Mouse (Mus musculus) neutrophil, adult 59 days (primary cell): Measurements from ENCODE around the gene Lrrc59. TPM values are rescaled to one million over a fixed set of nuclear protein-coding genes. Genes with fewer than 3 reads are reported as not detected.

Source experiments
- total RNA-seq, 2 experiments: library from RNA; stranded (reverse); gene quantifications; 1 replicate in 1 of 2; 2 replicates in 1 of 2; pipeline ENCODE4 v1.2.4; 2023

The Lrrc59 gene
- 10 to 100 TPM; 68.3 to 74.2 TPM for total RNA-seq

DNA sequence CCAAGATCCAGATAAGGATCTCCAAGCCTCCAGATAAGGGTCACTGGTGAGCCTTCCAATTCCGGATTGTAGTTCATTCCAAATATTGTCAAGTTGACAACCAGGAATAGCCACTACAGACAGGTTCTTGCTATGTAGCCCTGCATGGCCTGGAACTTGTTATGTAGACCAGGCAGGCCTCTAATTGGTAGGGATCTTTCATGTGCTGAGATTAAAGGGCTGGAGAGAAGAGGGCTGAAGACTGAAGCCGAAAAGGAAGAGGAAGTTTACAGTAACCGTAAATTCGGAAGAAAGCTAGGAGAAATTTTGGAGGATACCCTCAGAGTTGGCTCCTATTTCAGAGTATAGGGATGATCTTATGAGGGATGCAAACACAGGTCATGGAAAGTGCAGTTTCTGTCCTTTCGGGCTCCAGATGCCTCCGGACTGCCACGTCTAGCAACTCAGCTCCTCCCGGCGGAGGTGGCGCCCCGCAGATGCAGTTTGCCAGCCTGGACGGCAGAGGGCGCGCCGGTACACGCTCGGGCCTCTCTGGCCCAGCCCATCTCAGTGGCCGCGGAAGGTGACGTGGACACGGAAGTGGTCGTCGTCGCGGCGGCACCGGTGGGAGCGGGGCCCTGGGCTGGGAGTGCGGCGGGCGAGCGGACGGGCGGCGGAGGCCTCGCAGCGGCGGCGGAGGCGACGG lies at the start of gene Lrrc59:
TSS of gene Lrrc59 (plus strand) at position 569 of the 685 bp plus-strand sequence.

GRCm38 (mm10) chr11:94601321-94602281 lies 28.0 kb upstream of the Lrrc59 start, which contains the start of gene Acsf2:
Gene Acsf2, minus strand, starts transcription at chr11:94601871.

GRCm38 (mm10) chr11:94653663-94654436 lies 24.3 kb downstream of the Lrrc59 start, which contains the start of the genes Mrpl27 and Eme1:
Gene Mrpl27, plus strand, starts transcription at chr11:94653767.
Gene Eme1, minus strand, starts transcription at chr11:94653964.

DNA sequence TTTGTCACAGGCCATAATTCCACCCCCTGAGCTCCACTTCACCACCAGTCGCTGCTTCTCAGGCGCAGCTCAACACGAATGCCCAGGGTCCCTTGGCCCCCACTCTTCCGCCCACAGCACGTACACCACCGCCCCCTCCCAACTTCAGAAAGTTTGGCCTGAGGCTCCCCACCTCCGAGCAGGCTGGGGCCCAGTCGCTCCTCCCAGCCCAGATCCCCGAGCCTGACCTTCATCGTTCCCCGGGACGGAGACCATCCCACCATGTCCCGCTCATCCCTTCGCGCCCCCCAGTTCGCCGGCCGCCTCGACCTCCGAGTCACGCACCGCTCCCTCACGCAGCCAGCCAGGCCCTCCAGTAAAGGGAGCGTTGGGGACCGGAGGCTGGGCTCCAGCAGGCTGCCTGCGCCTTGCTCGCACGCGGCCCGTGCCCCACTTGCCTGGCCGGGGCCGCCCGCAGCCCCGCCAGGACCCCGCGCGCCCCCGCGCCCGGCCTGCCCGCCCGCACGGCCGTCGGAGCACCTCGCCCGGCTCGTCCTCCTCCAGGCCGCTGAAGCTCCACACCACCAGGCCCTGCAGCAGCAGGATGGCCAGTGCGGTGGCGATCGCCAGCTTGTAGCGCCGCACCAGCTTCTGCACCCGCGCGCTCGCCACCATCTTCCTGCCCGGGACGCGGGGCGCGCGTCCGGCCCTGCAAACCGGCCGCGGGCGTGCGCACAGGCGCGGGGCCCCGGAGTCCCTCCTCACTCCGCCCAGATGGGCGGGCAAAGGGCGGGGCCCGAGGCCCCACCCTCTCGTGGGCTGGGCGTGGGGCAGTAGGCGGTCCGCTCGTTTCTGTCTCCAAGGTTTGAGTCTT lies 47.4 kb downstream of the Lrrc59 start, which contains the start of gene Xylt2:
TSS of gene Xylt2 (minus strand) at position 762 of the 853 bp plus-strand sequence.

Other genes with a start within 250 kb of the Lrrc59 start
- gene Abcc3, start 236.8 kb upstream of the Lrrc59 start, total RNA-seq: 1 to 10 TPM; 2.6 to 4.2 TPM
- gene Cacna1g, start 155.6 kb upstream of the Lrrc59 start, total RNA-seq: 1 to 10 TPM in 1 of 2 experiments, under 1 TPM in 1; 0.37 to 2.5 TPM
- not detected for gene Spata20, start 143.6 kb upstream of the Lrrc59 start, total RNA-seq
- gene Epn3, start 129.8 kb upstream of the Lrrc59 start, total RNA-seq: not detected
- not detected for gene Mycbpap, start 108.0 kb upstream of the Lrrc59 start, total RNA-seq
- gene Rsad1, start 80.5 kb upstream of the Lrrc59 start, total RNA-seq: under 1 TPM; 0.57 to 0.62 TPM
- not detected for gene Chad, start 64.7 kb upstream of the Lrrc59 start, total RNA-seq
- 1 to 10 TPM; 1.4 to 2.4 TPM for gene Acsf2, start 27.9 kb upstream of the Lrrc59 start, total RNA-seq
- 10 to 100 TPM; 15.7 to 17.0 TPM for gene Mrpl27, start 24.0 kb downstream of the Lrrc59 start, total RNA-seq
- gene Eme1, start 24.2 kb downstream of the Lrrc59 start, total RNA-seq: 10 to 100 TPM in 1 of 2 experiments, 1 to 10 TPM in 1; 8.1 to 10.2 TPM
- gene Xylt2, start 47.7 kb downstream of the Lrrc59 start, total RNA-seq: 1 to 10 TPM; 4.8 to 5.8 TPM
- not detected for gene Gm11541, start 74.7 kb downstream of the Lrrc59 start, total RNA-seq
- not detected for gene Cdc34b, start 112.0 kb downstream of the Lrrc59 start, total RNA-seq
- gene Tmem92, start 152.9 kb downstream of the Lrrc59 start, total RNA-seq: not detected